Mouse (Mus musculus): ENCODE results near the gene Lypd8.
"Not testable (repeated sequence)": the region's sequence is repeated elsewhere in the genome, so short reads cannot be mapped to it uniquely, and the experiment has no call there.

The Lypd8 gene

DNA sequence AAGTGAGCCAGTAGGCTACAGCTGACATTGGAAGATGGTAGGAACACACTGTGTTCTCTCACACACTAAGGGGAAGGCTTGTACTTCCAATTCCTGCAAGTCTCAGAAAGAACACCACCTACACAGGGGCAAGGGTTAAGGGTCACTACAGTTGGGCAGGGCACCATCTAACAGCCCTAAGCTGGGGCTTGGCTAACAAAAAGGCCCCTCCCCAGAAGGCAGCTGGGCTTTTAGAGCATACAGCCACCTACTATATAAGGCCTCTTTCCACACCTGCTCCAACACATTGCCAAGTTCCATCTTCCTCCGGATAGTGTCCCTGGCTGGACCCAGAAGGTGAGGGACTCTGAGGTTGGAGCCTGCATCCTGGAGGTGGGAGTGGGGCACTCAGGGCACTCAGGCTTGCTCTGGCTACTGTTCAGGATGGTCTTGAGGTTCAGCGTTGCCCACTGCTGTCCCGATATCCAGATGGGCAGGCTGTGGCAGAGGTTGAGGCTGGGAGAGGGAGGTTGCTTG lies at the start of gene Lypd8:
TSS of gene Lypd8 (plus strand) at position 281 of the 516 bp plus-strand sequence.
- no peak for DNase-seq (ENCODE audit: low read depth, low spot score)

DNA sequence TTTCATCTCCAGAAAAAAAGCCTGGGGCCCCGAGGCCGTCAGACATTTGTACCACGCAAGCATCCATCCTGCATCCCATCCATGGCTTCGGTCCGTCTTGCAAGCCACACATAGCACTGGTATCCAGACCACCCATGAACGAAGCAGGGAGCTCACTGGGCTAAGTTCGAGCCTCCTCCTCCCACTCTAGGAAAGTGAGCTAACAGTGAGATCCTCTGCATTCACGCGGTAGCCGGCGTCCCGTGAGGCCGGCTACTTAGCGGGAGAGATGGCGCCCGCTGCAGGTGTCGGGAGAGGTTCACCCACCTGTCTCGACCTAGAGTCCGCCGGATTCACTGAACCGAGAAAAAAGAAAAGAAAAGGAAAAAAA lies 49.0 kb upstream of the Lypd8 start:
- peak; percentile 61 for DNase-seq (ENCODE audit: low read depth, low spot score)

DNA sequence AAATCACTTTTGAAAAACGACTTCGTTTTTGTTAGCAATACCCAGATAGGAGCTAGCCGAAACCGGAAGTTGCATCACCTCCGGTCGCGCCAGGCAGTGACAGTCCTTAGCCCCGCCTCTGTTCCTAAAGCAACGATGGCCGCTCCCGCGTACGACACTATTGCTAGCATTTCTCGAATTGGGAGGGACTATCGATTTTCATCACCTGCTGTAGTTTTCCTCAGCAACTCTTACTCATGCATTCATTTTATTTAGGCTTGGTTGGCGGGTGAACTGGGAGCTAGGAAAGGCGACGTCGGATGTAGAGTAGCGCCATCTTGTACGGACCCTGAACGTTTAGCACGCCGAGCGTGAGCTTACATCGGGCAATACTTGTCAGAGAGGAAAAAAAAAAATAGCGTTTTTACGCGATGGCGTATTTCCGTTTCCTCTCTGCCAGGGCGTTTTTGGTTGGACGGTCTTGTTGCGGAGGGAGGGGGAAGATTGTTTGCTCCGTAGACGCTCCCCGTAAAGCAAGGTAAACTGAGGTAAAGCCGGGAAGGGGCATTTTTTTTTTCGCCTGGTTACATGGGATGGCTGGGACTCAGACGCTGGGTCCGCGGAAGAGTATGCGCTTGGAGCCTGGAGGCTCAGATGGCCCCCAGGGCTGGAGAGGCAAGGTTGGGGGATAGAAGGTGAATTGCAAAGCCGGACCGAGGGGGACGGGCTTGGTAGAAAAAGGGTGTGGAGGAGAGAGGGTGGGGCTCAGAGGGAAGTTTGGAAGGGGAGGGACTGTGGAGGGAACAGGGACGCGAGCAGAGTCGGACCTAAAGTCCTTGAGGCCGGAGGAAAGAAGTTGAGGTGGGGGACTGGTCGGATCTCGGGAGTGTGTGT lies 48.3 kb upstream of the Lypd8 start, which contains the start of the genes Zfp672 and Sh3bp5l:
TSS of gene Zfp672 (minus strand) at position 64 of the 873 bp plus-strand sequence.
TSS of gene Sh3bp5l (plus strand) at position 449 of the 873 bp plus-strand sequence.
- DNase-seq (ENCODE audit: low read depth, low spot score): peak; percentile 96

- DNase-seq (ENCODE audit: low read depth, low spot score): no peak
Measured at GRCm38 (mm10) chr11:58331149-58331495, 47.7 kb upstream of the Lypd8 start.

DNA sequence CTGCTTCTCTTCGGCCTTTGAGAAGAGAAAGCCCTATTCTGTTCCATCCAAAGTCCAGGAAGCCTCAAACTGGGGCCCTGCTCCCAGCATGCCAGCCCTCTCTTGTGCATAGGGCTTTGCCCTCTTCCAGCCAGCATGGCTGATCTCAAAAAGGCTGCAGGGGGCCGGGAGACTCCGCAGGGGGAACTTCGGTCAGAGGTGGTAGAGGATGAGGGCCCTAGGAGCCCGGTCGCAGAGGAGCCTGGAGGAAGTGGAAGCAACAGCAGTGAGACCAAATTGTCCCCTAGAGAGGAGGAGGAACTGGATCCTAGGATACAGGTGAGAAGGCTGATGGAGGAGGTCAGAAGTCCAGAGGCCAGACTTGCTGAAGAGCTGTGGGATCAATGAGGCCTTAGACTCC lies 47.3 kb upstream of the Lypd8 start:
- no peak for DNase-seq (ENCODE audit: low read depth, low spot score)

DNA sequence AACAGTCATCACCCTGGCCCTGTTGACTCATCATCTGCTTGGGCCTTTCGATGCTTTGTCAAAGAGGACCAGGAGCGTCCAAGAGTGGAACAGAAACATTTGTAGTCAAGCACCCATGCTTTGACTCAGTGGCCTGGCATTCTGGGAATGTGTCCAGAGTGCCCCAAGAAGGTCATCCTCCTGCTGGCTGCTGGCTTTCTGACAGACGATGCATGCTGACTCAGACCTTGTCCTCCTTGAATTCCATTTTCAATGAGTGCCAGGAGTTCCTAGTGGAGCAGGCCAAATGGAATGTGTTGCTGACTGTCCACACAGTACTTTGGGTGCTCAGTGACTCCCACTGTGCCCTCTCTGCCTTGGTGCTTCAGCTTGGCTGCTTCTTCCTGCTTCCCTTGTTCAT lies 44.1 kb upstream of the Lypd8 start:
- no peak for DNase-seq (ENCODE audit: low read depth, low spot score)

- DNase-seq (ENCODE audit: low read depth, low spot score): no peak
Measured at GRCm38 (mm10) chr11:58346745-58347144, 32.1 kb upstream of the Lypd8 start.

DNA sequence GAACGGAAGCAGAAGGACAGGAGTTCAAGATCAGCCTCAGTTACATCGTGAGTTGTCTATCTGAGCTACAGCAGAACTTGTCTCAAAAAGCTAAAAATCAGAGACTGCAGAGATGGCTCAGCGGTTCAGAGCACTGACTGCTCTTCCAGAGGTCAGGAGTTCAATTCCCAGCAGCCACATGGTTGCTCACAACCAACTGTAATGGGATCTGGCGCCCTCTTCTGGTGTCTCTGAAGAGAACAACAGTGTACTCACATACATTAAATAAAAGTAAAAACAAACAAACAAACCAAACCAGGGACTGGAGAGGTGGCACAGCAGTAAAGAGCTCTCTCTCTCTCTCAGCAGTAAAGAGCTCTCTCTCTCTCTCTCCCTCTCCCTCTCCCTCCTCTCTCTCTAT lies 28.2 kb upstream of the Lypd8 start:
- peak; percentile 67 for DNase-seq (ENCODE audit: low read depth, low spot score)

GRCm38 (mm10) chr11:58351179-58351578 lies 27.7 kb upstream of the Lypd8 start:
- DNase-seq (ENCODE audit: low read depth, low spot score): no peak

DNA sequence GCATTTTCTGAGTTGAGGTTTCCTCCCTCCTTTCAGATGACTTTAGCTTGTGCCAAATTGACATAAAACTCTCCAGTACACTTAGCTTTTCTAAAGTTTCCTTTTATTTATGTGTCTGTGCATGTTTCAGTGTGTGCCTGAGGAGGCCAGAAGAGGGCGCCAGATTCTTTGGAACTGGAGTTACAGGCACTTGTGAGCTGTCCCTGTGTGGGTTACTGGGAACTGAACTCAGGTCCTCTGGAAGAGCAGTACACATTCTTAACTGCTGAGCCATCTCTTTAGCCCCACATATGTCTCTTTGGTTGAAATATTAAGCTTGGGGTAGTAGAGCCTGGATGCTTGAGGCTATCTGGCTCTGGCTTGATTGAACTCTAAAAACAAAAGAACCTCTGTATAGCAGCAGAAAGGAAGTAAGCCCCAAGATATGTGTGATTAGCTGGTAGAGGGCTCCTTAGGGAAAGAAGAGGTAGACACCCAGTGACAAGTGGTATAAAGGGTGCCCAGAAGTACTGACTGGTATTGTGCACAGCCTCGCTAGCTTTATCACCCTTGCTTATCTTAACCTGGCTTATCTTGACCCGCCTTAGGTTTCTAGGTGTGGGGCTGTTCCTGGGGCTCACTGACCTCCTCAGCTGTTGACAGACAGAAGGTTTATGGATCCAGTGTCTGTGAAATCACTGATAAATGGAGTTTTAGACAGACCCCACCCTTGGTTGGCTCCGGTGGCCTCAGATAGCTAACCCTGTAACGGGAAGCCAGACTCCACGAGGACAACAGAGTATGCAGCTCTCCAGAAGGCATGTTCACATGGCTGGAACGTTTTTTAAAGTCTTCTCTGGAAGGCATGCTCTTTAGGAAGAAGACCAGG lies 25.9 kb upstream of the Lypd8 start:
- peak; percentile 56 for DNase-seq (ENCODE audit: low read depth, low spot score)

GRCm38 (mm10) chr11:58353709-58354108 lies 25.1 kb upstream of the Lypd8 start:
- DNase-seq (ENCODE audit: low read depth, low spot score): no peak

DNA sequence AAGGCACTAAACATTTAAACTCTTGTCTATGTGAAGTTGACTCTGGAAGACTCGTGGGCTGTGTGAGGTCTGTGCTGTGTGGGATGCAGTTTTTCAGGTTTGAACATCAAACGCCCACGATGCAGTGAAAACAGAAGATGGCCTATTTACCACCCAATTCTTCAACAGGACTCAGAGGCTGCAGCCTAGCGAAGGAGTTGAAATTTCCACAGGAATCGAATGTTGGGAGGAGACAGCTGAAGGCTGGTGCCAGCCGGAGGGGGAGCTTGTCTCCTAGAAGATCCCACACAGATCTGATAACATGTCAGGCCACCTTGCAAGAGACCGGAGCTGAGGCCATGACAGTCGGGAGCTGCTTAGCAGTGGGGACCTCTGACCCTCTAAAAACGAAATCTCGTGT lies 24.4 kb upstream of the Lypd8 start:
- DNase-seq (ENCODE audit: low read depth, low spot score): no peak

DNA sequence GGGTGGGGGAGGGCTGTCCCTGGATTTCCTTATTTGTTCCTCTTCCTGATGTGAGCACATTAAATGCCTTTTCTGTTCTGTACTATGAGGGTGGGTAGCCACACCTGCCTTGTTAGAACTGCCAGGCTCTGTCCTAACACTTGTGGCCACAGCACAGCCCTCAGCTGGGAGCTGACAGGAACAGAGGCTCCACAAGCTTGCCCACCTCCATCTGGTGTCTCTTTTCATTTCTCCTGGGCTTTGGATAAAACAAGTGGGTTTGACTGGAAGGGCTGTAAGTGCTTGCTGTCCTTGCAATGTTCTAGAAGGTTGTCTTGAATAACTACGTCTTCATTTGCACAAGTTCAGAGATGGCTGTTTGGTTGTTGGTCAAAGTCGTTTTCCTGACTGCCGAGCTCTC lies 23.9 kb upstream of the Lypd8 start:
- no peak for DNase-seq (ENCODE audit: low read depth, low spot score)

DNA sequence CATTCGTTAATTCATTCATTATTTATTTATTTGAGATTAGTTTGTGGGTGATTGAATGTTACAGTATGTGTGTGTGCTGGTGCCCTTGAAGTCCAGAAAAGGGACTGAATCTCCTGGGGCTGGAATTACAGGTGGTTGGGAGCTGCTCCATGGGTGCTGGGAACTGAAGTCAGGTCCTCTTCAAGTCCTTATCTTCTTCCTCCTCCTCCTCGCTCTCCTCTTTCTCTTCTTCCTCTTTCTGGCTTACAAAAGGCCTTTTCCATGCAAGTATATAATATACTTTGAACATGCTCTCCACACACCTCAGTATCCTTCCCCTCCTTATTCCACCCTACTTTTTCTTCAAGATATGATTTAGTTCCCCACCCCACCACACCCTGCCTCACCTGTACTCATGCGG lies 21.8 kb upstream of the Lypd8 start:
- DNase-seq (ENCODE audit: low read depth, low spot score): no peak

- DNase-seq (ENCODE audit: low read depth, low spot score): no peak
Measured at GRCm38 (mm10) chr11:58357844-58358534, 20.9 kb upstream of the Lypd8 start.

GRCm38 (mm10) chr11:58362562-58362961 lies 16.3 kb upstream of the Lypd8 start:
- not testable (repeated sequence) for DNase-seq (ENCODE audit: low read depth, low spot score)

- no peak for DNase-seq (ENCODE audit: low read depth, low spot score)
Measured at GRCm38 (mm10) chr11:58364454-58364853, 14.4 kb upstream of the Lypd8 start.

DNA sequence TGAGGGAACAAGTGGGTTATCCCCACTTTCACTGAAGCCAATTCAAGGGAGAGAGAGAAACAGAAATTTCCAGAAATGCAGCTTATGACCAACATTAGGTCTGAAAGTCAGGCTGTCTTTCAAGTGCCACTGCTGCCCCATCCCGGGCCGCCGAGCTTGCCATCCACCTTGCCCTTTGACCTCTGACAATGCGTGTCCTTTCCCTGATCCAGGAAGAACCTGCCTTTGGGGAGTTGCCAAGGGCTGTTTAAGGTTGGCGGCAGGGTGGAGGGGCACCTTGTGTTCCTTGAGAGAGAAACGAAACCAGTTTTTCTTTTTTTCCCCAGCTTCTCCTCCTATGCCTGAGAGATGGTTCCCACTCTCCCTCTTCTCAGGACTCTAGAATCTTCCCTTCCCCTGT lies 12.7 kb upstream of the Lypd8 start:
- DNase-seq (ENCODE audit: low read depth, low spot score): not testable (repeated sequence)

DNA sequence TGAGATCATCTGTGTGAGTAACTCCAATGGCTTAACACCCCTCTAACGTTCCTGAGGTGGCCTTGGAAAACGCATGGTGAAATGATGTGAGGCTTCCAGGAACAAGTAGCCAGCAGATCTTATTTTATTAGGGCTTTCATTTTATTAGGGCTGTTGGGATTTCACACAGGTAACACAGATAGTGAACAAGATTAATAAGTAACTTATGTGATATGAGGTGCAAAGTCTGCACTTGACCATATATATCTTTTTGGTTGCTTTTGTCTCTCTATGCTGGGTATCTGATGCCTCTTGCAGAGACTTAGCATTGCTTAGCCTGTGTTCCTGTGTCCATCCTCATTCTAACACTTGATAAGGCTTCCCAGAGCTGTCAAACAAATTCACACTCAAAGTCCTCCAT lies 1.6 kb upstream of the Lypd8 start:
- DNase-seq (ENCODE audit: low read depth, low spot score): no peak

DNA sequence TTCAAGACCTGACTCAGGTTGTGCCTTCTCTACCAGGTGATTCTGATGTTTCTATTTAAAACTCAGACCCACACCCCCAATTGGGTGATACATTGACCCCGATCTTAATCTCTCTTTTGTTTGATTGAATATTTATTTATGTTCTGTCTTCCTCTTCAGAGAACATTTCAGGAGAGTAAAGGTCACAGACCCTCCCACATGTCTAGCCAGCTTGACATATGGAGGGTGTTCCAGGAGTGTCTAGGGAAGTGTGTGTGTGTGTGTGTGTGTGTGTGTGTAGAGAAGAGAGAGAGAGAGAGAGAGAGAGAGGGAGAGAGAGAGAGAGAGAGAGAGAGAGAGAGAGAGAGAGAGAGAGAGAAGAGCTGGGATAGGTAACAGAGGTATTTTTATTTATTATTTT lies 1.2 kb upstream of the Lypd8 start:
- no peak for DNase-seq (ENCODE audit: low read depth, low spot score)

GRCm38 (mm10) chr11:58379516-58379915 lies 673 bp downstream of the Lypd8 start:
- DNase-seq (ENCODE audit: low read depth, low spot score): no peak

DNA sequence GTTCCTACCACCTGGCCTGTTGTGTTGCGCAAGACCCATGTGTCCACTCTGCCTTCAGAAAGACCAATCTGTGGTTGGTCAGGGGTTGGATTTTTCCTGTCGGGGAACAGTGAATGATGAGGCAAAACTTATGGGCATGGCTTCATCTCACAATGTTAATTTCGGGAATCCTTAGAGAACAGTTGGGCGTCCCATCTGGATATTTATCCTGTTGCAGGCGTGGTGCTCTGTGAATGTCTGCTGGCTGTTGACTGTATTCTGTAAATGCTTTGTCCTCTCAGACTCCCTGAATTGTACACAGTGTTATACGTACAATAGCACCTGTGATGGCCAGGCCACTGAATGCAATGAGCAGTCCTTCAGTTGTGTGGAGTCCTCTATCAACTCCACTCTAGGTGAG lies 3.6 kb downstream of the Lypd8 start:
- DNase-seq (ENCODE audit: low read depth, low spot score): no peak
